Mouse (Mus musculus): ENCODE measurements at regions not wholly inside any gene's neighbourhood (a gene's known extent, or its start where the extent isn't known, plus 50 kb on each side); places are given as distances from the start of the nearest gene placed in this dataset.

- TF ChIP-seq CTCF (IDR thresholded peaks at IDR 0.05; ENCODE audit: low read depth, low read length) (no peak), POLR2A (IDR thresholded peaks at IDR 0.05; ENCODE audit: borderline replicate concordance, low read depth, low read length) (no peak)
These were observed 182.3 kb upstream of the Lmcd1 start for GRCm38 (mm10) chr6:112091125-112091763.
